In the genomic region with DNA sequence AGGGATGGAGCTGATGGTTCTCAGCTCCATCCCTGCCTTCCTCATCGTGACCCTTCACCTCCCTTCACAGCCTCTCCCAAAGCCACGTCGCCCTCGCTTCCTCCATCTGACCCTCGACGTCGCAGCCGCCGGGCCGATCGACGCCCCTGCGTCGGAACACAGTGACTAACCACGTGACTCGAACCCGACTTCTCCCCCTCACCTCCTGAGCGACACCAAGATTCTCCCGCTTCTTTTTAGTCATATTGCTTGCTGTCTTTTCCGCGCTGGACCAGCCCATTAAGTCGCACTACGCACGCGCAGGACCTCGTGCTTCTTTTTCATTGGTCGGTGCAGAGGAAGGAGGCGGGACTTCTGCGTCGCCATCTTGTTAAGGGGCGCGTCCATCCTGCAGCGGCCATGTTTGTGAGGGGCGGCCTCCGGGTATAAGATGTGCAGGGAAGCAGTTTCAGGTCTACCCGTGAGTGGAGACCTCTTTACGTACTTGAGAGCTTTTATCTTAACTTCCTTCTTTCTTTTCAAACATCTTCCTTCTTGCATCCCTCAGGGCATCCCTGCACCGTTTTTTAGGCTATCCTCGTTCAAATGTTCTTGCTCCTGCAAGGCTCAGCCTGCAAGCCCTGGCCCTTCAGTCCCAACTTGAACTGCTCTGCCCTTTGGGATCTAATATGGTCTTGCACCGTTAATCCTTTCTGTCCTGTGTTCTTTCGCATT, we compare ENCODE assay signal across 8 mouse cellular contexts. TPM values are rescaled to one million over a fixed set of nuclear protein-coding genes. Genes with fewer than 3 reads are reported as not detected.
DNase-seq lines count a peak whose midpoint lies in the region; ATAC-seq and TF ChIP-seq lines count a peak whose summit lies in the region.

A gene (minus strand): TSS at position 313 of the 714 bp plus-strand sequence.

- 3% methylated on average over 41 of the region's 41 CpGs for WGBS in cerebellum, adult 2 months
- WGBS in forebrain, postnatal 0 days = 7% methylated on average over 41 of the region's 41 CpGs
- WGBS in lung, embryonic 15.5 days = 5% methylated on average over 41 of the region's 41 CpGs

- peak within 1 kb of the TSS; percentile 56 to 61 for H3K4me3 ChIP-seq in MEL (ENCODE audit: control insufficient read depth in 1 of 2, insufficient read depth in 1 of 2, low read depth in 2 of 2, low read length in 2 of 2)
- peak within 1 kb of the TSS; percentile 87 for H3K4me3 ChIP-seq in cerebellum, adult 2 months (replicated peaks; ENCODE audit: insufficient read depth, low read depth, low read length)
- peak within 1 kb of the TSS; percentile 55 for H3K4me3 ChIP-seq in forebrain, postnatal 0 days (ENCODE audit: low read depth, low read length)
- H3K4me3 ChIP-seq in lung, embryonic 15.5 days = peak within 1 kb of the TSS; percentile 63

- H3K36me3 ChIP-seq in MEL (ENCODE audit: control insufficient read depth in 1 of 2, insufficient read depth in 2 of 2, low read length in 2 of 2) = peaks cover 0 to 13% of the 10 kb centered on the region in 2 experiments; a peak in 2 of 4 replicates
- H3K36me3 ChIP-seq in forebrain, postnatal 0 days (ENCODE audit: insufficient read depth) = no peaks in the 10 kb centered on the region
- H3K36me3 ChIP-seq in lung, embryonic 15.5 days = no peaks in the 10 kb centered on the region

- TF ChIP-seq EP300 in MEL (IDR thresholded peaks at IDR 0.05; ENCODE audit: low read depth in 1 of 2, low read length in 2 of 2) = 0 out of 4 replicates have a peak, but pooled peaks of 1 of the 2 experiments have one; percentile 3

- no peaks in the 10 kb centered on the region for H3K27me3 ChIP-seq in MEL (ENCODE audit: control insufficient read depth in 1 of 2, insufficient read depth in 2 of 2, low read length in 2 of 2)
- H3K27me3 ChIP-seq in cerebellum, adult 2 months (ENCODE audit: control insufficient read depth, insufficient read depth, low read length) = no peaks in the 10 kb centered on the region
- no peaks in the 10 kb centered on the region for H3K27me3 ChIP-seq in forebrain, postnatal 0 days (ENCODE audit: insufficient read depth, low read length)
- H3K27me3 ChIP-seq in lung, embryonic 15.5 days = no peaks in the 10 kb centered on the region

- TF ChIP-seq RAD21 in MEL (IDR thresholded peaks at IDR 0.05; ENCODE audit: low read depth, low read length) = no peak

- H3K79me2 ChIP-seq in MEL (ENCODE audit: control insufficient read depth, insufficient read depth, low read length, poor library complexity) = peaks cover 6% of the 10 kb centered on the region

- H3K9me3 ChIP-seq in MEL (replicated peaks; ENCODE audit: insufficient read depth, low read length) = no peaks in the 10 kb centered on the region
- H3K9me3 ChIP-seq in forebrain, postnatal 0 days (ENCODE audit: low read length) = no peaks in the 10 kb centered on the region
- H3K9me3 ChIP-seq in lung, embryonic 15.5 days = no peaks in the 10 kb centered on the region

- DNase-seq in MEL (ENCODE audit: low read depth, low spot score) = peak; percentile 98
- peak; percentile 95 to 99 for DNase-seq in cerebellum, adult 2 months
- peak; percentile 99 for DNase-seq in forebrain, postnatal 0 days
- peak; percentile 98 for DNase-seq in heart, postnatal 4 days
- DNase-seq in layer of hippocampus, adult 8-10 months (ENCODE audit: low spot score in 2 of 2) = peak; percentile 96 to 98
- peak; percentile 93 for DNase-seq in ovary, adult 18-20 months (ENCODE audit: low spot score)
- peak; percentile 98 for DNase-seq in thymus, postnatal 0 days (ENCODE audit: low spot score)

- H3K27ac ChIP-seq in MEL (ENCODE audit: control insufficient read depth, low read depth, low read length) = peak within 1 kb of the TSS; percentile 77
- H3K27ac ChIP-seq in cerebellum, adult 2 months (ENCODE audit: insufficient read depth, low read length) = peak within 1 kb of the TSS; percentile 53
- peak within 1 kb of the TSS; percentile 70 for H3K27ac ChIP-seq in forebrain, postnatal 0 days (ENCODE audit: low read depth, low read length)
- H3K27ac ChIP-seq in lung, embryonic 15.5 days = no peak within 1 kb of the TSS

- peak within 1 kb of the TSS; percentile 74 for H3K9ac ChIP-seq in MEL (ENCODE audit: control insufficient read depth, low read depth, low read length, poor library complexity, severe bottlenecking)
- peak within 1 kb of the TSS; percentile 52 for H3K9ac ChIP-seq in forebrain, postnatal 0 days
- peak within 1 kb of the TSS; percentile 67 for H3K9ac ChIP-seq in lung, embryonic 15.5 days

- TF ChIP-seq CTCF in MEL (IDR thresholded peaks at IDR 0.05 in 2 of 3, conservative IDR thresholded peaks at IDR 0.05 in 1 of 3; ENCODE audit: control insufficient read depth in 1 of 3, insufficient read depth in 1 of 3, low read depth in 2 of 3, low read length in 3 of 3, poor library complexity in 1 of 3, severe bottlenecking in 1 of 3) = no peak
- TF ChIP-seq CTCF in cerebellum, adult 2 months (IDR thresholded peaks at IDR 0.05; ENCODE audit: borderline replicate concordance, insufficient read depth, low read depth, low read length) = no peak
- TF ChIP-seq CTCF in forebrain, postnatal 0 days (IDR thresholded peaks at IDR 0.05; ENCODE audit: low read depth) = no peak

- TF ChIP-seq POLR2A in MEL (IDR thresholded peaks at IDR 0.05; ENCODE audit: control insufficient read depth in 1 of 2, insufficient read depth in 1 of 2, low read depth in 1 of 2, low read length in 2 of 2, poor library complexity in 1 of 2) = peak; percentile 38 to 69; a peak in 2 of 4 replicates
- peak; percentile 29; the same call in 1 of the 2 replicates for TF ChIP-seq POLR2A in cerebellum, adult 2 months (IDR thresholded peaks at IDR 0.05; ENCODE audit: borderline replicate concordance, insufficient read depth, low read length)

- H3K4me2 ChIP-seq in forebrain, postnatal 0 days (ENCODE audit: low read depth) = peak within 1 kb of the TSS; percentile 91
- peak within 1 kb of the TSS; percentile 88 for H3K4me2 ChIP-seq in lung, embryonic 15.5 days

- peak; percentile 98 for ATAC-seq in forebrain, postnatal 0 days
- peak; percentile 97 for ATAC-seq in lung, embryonic 15.5 days (ENCODE audit: borderline replicate concordance, extremely low read depth, low FRiP score, low TSS enrichment)

- peaks cover 4 to 15% of the 10 kb centered on the region in 2 experiments; a peak in 3 of 4 replicates for H3K4me1 ChIP-seq in MEL (ENCODE audit: control insufficient read depth in 1 of 2, insufficient read depth in 2 of 2, low read length in 2 of 2)
- peaks cover 19% of the 10 kb centered on the region for H3K4me1 ChIP-seq in cerebellum, adult 2 months (ENCODE audit: control insufficient read depth, insufficient read depth, low read length)
- peaks cover 19% of the 10 kb centered on the region for H3K4me1 ChIP-seq in forebrain, postnatal 0 days (ENCODE audit: insufficient read depth)
- peaks cover 25% of the 10 kb centered on the region for H3K4me1 ChIP-seq in lung, embryonic 15.5 days

TF ChIP-seq in MEL, 35 proteins besides CTCF, POLR2A, EP300 and RAD21 (continues in another document):
- TF ChIP-seq MAX (IDR thresholded peaks at IDR 0.05; ENCODE audit: low read length) (peak; percentile 97), RCOR1 (IDR thresholded peaks at IDR 0.05; ENCODE audit: low read depth, low read length) (0 out of 2 replicates have a peak, but pooled peaks have one; percentile 48), NELFE (IDR thresholded peaks at IDR 0.05; ENCODE audit: low read depth, low read length) (peak; percentile 65), MAFK (IDR thresholded peaks at IDR 0.05; ENCODE audit: borderline replicate concordance, low read depth, low read length) (no peak), E2F4 (IDR thresholded peaks at IDR 0.05; ENCODE audit: borderline replicate concordance, low read depth, low read length) (peak; percentile 70; the same call in 1 of the 2 replicates), ZNF384 (IDR thresholded peaks at IDR 0.05; ENCODE audit: low read depth, low read length) (no peak), POLR2AphosphoS5 (IDR thresholded peaks at IDR 0.05; ENCODE audit: borderline replicate concordance, low read depth, low read length) (no peak), ZMIZ1 (IDR thresholded peaks at IDR 0.05; ENCODE audit: low read depth, low read length) (0 out of 2 replicates have a peak, but pooled peaks have one; percentile 49), ETS1 (IDR thresholded peaks at IDR 0.05; ENCODE audit: low read depth, low read length) (peak; percentile 30; the same call in 1 of the 2 replicates), BHLHE40 (IDR thresholded peaks at IDR 0.05; ENCODE audit: borderline replicate concordance, low read depth, low read length) (no peak), MEF2A (IDR thresholded peaks at IDR 0.05; ENCODE audit: extremely low read depth, insufficient replicate concordance, low read depth, low read length, poor library complexity, severe bottlenecking) (no peak), SIN3A (IDR thresholded peaks at IDR 0.05; ENCODE audit: low read length) (peak; percentile 16; the same call in 1 of the 2 replicates), TAL1 (IDR thresholded peaks at IDR 0.05; ENCODE audit: low read length) (no peak), MXI1 (IDR thresholded peaks at IDR 0.05; ENCODE audit: low read depth, low read length) (0 out of 2 replicates have a peak, but pooled peaks have one; percentile 52), ZC3H11A (IDR thresholded peaks at IDR 0.05; ENCODE audit: low read depth, low read length) (peak; percentile 19; the same call in 1 of the 2 replicates), GATA1 (IDR thresholded peaks at IDR 0.05; ENCODE audit: low read depth, low read length) (no peak), MAZ (IDR thresholded peaks at IDR 0.05; ENCODE audit: low read depth, low read length) (no peak), TBP (IDR thresholded peaks at IDR 0.05; ENCODE audit: low read depth, low read length) (peak; percentile 64), ELF1 (IDR thresholded peaks at IDR 0.05; ENCODE audit: low read depth, low read length) (0 out of 2 replicates have a peak, but pooled peaks have one; percentile 55), JUND (IDR thresholded peaks at IDR 0.05; ENCODE audit: low read depth, low read length) (no peak), POLR2AphosphoS2 (IDR thresholded peaks at IDR 0.05; ENCODE audit: low read length) (no peak; the same call in 1 of the 2 replicates)

RNA-seq across cellular contexts. Expression of the gene that starts here (rescaled TPM):
- total RNA-seq in MEL (2012; rRNA removed) = 12.2 and 13.4 TPM in 2 replicates
- 10 to 100 TPM in 1 of 2 experiments, not detected in 1; 12.1 TPM for polyA plus RNA-seq in MEL (2012; ENCODE audit: insufficient read depth in 1 of 2, insufficient read length in 2 of 2, low read depth in 1 of 2, low replicate concordance in 2 of 2, missing spikeins in 1 of 2)
- polyA plus RNA-seq in cerebellum, adult 2 months (2012; rRNA removed) = 25.9 and 26.2 TPM in 2 replicates
- total RNA-seq in forebrain, postnatal 0 days (2014; rRNA removed) = 7.7 and 8.8 TPM in 2 replicates
- polyA plus RNA-seq in forebrain, postnatal 0 days (2015; fragmentation: Nextera tagmentation; extraction: Ambion mirVana) = 7.4 and 7.7 TPM in 2 replicates
- 10 to 100 TPM; 15.3 to 18.4 TPM for total RNA-seq in heart, postnatal 4 days (2021)
- 10 to 100 TPM; 17.0 to 25.2 (median 23.1) TPM for total RNA-seq in layer of hippocampus, adult 8-10 months (2022)
- polyA plus RNA-seq in lung, embryonic 15.5 days (2015; fragmentation: Nextera tagmentation; extraction: Ambion mirVana) = 14.3 and 14.6 TPM in 2 replicates
- polyA plus RNA-seq in thymus, postnatal 0 days (2015; fragmentation: Nextera tagmentation; extraction: Ambion mirVana) = 9.2 and 10.8 TPM in 2 replicates
